Mouse (Mus musculus) midbrain, embryonic 10.5 days (tissue): ENCODE measurements around the gene Lmo1. TPM values are rescaled to one million over a fixed set of nuclear protein-coding genes. Genes with fewer than 3 reads are reported as not detected.
"Not testable (repeated sequence)": the region's sequence is repeated elsewhere in the genome, so short reads cannot be mapped to it uniquely, and the experiment has no call there.

Experiments used
- DNase-seq: peaks from one replicate; pipeline ENCODE4 v3.0.0-alpha.2; 2017; ENCODE audit warnings: low spot score
- H3K27ac ChIP-seq: fragments of 300-500 bp; sonication (generic); replicated peaks from 2 replicates; pipeline ENCODE4 v1.5.1; 2016; ENCODE audit warnings: mild to moderate bottlenecking
- H3K27me3 ChIP-seq: fragments of 300-500 bp; sonication (generic); 2 replicates; pipeline ENCODE4 v1.6.1; 2016; ENCODE audit warnings: low read depth, mild to moderate bottlenecking; ENCODE audit not compliant: poor library complexity, severe bottlenecking
- H3K36me3 ChIP-seq: fragments of 300-500 bp; sonication (generic); 2 replicates; pipeline ENCODE4 v1.6.1; 2016; ENCODE audit warnings: mild to moderate bottlenecking, moderate library complexity
- H3K4me1 ChIP-seq: fragments of 300-500 bp; sonication (generic); 2 replicates; pipeline ENCODE4 v1.6.1; 2016
- H3K4me3 ChIP-seq: fragments of 300-500 bp; sonication (generic); 2 replicates; pipeline ENCODE4 v1.5.1; 2016; ENCODE audit warnings: mild to moderate bottlenecking, moderate library complexity
- H3K9me3 ChIP-seq: fragments of 300-500 bp; sonication (generic); replicated peaks from 2 replicates; pipeline ENCODE4 v1.6.1; 2016; ENCODE audit warnings: mild to moderate bottlenecking
- WGBS: fragments of 180-500 bp; shearing (Covaris S2); methylation state at CpG from one replicate; pipeline ENCODE4 v1.1.7; 2016; 5-methylcytosine and 5-hydroxymethylcytosine counted together
- polyA plus RNA-seq: library from polyadenylated mRNA; unstranded; fragments of >200 nt; fragmentation: Nextera tagmentation; extraction: Ambion mirVana; gene quantifications from 2 replicates; pipeline ENCODE4 v1.2.1, GENCODE M21; 2016

Lmo1 gene
- polyA plus RNA-seq, 1 experiment from 2014 or later = 34.8 TPM

- Histone ChIP-seq H3K9me3 (no peaks in the 10 kb centered on the region), H3K27ac (no peak overlapping the region), H3K36me3 (peaks cover 40% of the 10 kb centered on the region), H3K27me3 (peaks cover 16% of the 10 kb centered on the region; the same call in 1 of the 2 replicates), H3K4me3 (no peak overlapping the region), H3K4me1 (peaks cover 21% of the 10 kb centered on the region)
- DNase-seq = no peak
- 92% methylated on average over 8 of the region's 8 CpGs for WGBS
Observed at GRCm38 (mm10) chr7:109137441-109137840, 37.6 kb downstream of the Lmo1 start.

- Histone ChIP-seq H3K4me3 (no peak overlapping the region), H3K36me3 (peaks cover 8% of the 10 kb centered on the region; the same call in 1 of the 2 replicates), H3K4me1 (no peaks in the 10 kb centered on the region), H3K27me3 (no peaks in the 10 kb centered on the region), H3K9me3 (no peaks in the 10 kb centered on the region), H3K27ac (no peak overlapping the region)
- 80% methylated on average over 2 of the region's 2 CpGs for WGBS
- DNase-seq = no peak
Observed at GRCm38 (mm10) chr7:109131565-109131964, 43.4 kb downstream of the Lmo1 start.

- Histone ChIP-seq H3K36me3 (no peaks in the 10 kb centered on the region), H3K4me1 (no peaks in the 10 kb centered on the region), H3K9me3 (no peaks in the 10 kb centered on the region), H3K27ac (no peak overlapping the region), H3K27me3 (no peaks in the 10 kb centered on the region), H3K4me3 (no peak overlapping the region)
- 77% methylated on average over 5 of the region's 5 CpGs for WGBS
- no peak for DNase-seq
Observed at GRCm38 (mm10) chr7:109129946-109130686, 44.9 kb downstream of the Lmo1 start.

GRCm38 (mm10) chr7:109129442-109129841, 45.6 kb downstream of the Lmo1 start:
- no peak overlapping the region for H3K27ac ChIP-seq
- H3K36me3 ChIP-seq = no peaks in the 10 kb centered on the region
- no peaks in the 10 kb centered on the region for H3K9me3 ChIP-seq
- no peaks in the 10 kb centered on the region for H3K27me3 ChIP-seq
- DNase-seq = no peak
- H3K4me3 ChIP-seq = no peak overlapping the region
- H3K4me1 ChIP-seq = no peaks in the 10 kb centered on the region

GRCm38 (mm10) chr7:109115929-109116328, 59.1 kb downstream of the Lmo1 start:
- Histone ChIP-seq H3K36me3 (no peaks in the 10 kb centered on the region), H3K27me3 (no peaks in the 10 kb centered on the region), H3K9me3 (no peaks in the 10 kb centered on the region), H3K4me1 (peaks cover 21% of the 10 kb centered on the region), H3K27ac (peak overlapping the region; percentile 87), H3K4me3 (no peak overlapping the region)
- 68% methylated on average over 4 of the region's 4 CpGs for WGBS
- DNase-seq = no peak

- Histone ChIP-seq H3K4me1 (peaks cover 21% of the 10 kb centered on the region), H3K27ac (peak overlapping the region; percentile 87)
- H3K27me3 ChIP-seq, H3K9me3 ChIP-seq, DNase-seq, H3K36me3 ChIP-seq, H3K4me3 ChIP-seq: not testable (repeated sequence)
- WGBS = 43% methylated on average over 1 of the region's 4 CpGs
Observed at GRCm38 (mm10) chr7:109115488-109115887, 59.5 kb downstream of the Lmo1 start.

GRCm38 (mm10) chr7:109114950-109115349, 60.1 kb downstream of the Lmo1 start:
- Histone ChIP-seq H3K4me3 (no peak overlapping the region), H3K36me3 (no peaks in the 10 kb centered on the region), H3K27me3 (no peaks in the 10 kb centered on the region), H3K9me3 (no peaks in the 10 kb centered on the region), H3K27ac (peak overlapping the region; percentile 74), H3K4me1 (peaks cover 21% of the 10 kb centered on the region)
- DNase-seq = peak; percentile 44
- 46% methylated on average over 10 of the region's 10 CpGs for WGBS

GRCm38 (mm10) chr7:109111000-109111399, 64.0 kb downstream of the Lmo1 start:
- DNase-seq = no peak
- H3K4me1 ChIP-seq = peaks cover 16% of the 10 kb centered on the region
- H3K4me3 ChIP-seq = no peak overlapping the region
- no peak overlapping the region; the same call in 1 of the 2 replicates for H3K27ac ChIP-seq
- WGBS = 82% methylated on average over 5 of the region's 5 CpGs
- H3K9me3 ChIP-seq = no peaks in the 10 kb centered on the region
- H3K36me3 ChIP-seq = no peaks in the 10 kb centered on the region
- H3K27me3 ChIP-seq = no peaks in the 10 kb centered on the region

- H3K36me3 ChIP-seq = no peaks in the 10 kb centered on the region
- 74% methylated on average over 1 of the region's 1 CpGs for WGBS
- H3K9me3 ChIP-seq = no peaks in the 10 kb centered on the region
- no peak overlapping the region for H3K4me3 ChIP-seq
- DNase-seq = no peak
- no peak overlapping the region for H3K27ac ChIP-seq
- no peaks in the 10 kb centered on the region for H3K27me3 ChIP-seq
- no peaks in the 10 kb centered on the region for H3K4me1 ChIP-seq
Observed at GRCm38 (mm10) chr7:109104894-109105293, 70.1 kb downstream of the Lmo1 start.

- H3K27ac ChIP-seq = no peak overlapping the region
- no peaks in the 10 kb centered on the region for H3K27me3 ChIP-seq
- H3K9me3 ChIP-seq = no peaks in the 10 kb centered on the region
- DNase-seq = no peak
- WGBS = 88% methylated on average over 3 of the region's 3 CpGs
- no peak overlapping the region for H3K4me3 ChIP-seq
- H3K36me3 ChIP-seq = no peaks in the 10 kb centered on the region
- H3K4me1 ChIP-seq = peaks cover 6% of the 10 kb centered on the region
Observed at GRCm38 (mm10) chr7:109101167-109101566, 73.8 kb downstream of the Lmo1 start.

- Histone ChIP-seq H3K27me3 (no peaks in the 10 kb centered on the region), H3K36me3 (no peaks in the 10 kb centered on the region), H3K9me3 (no peaks in the 10 kb centered on the region), H3K27ac (0 out of 2 replicates have a peak overlapping the region, but pooled peaks have one; percentile 33), H3K4me3 (no peak overlapping the region), H3K4me1 (peaks cover 6% of the 10 kb centered on the region)
- 28% methylated on average over 6 of the region's 6 CpGs for WGBS
- DNase-seq = peak; percentile 65
Observed at GRCm38 (mm10) chr7:109098145-109099018, 76.6 kb downstream of the Lmo1 start.

GRCm38 (mm10) chr7:109097203-109097602, 77.8 kb downstream of the Lmo1 start:
- no peak for DNase-seq
- no peaks in the 10 kb centered on the region for H3K9me3 ChIP-seq
- WGBS = 71% methylated on average over 7 of the region's 7 CpGs

GRCm38 (mm10) chr7:109096618-109097017, 78.4 kb downstream of the Lmo1 start:
- no peaks in the 10 kb centered on the region for H3K9me3 ChIP-seq
- H3K36me3 ChIP-seq = no peaks in the 10 kb centered on the region
- no peaks in the 10 kb centered on the region for H3K27me3 ChIP-seq
- H3K4me1 ChIP-seq = peaks cover 6% of the 10 kb centered on the region
- WGBS = 85% methylated on average over 4 of the region's 4 CpGs
- H3K27ac ChIP-seq = no peak overlapping the region
- no peak for DNase-seq
- H3K4me3 ChIP-seq = no peak overlapping the region

More at GRCm38 (mm10) chr7:109097203-109097602, 77.8 kb downstream of the Lmo1 start:
- H3K27ac ChIP-seq = no peak overlapping the region
- no peak overlapping the region for H3K4me3 ChIP-seq
- H3K36me3 ChIP-seq = no peaks in the 10 kb centered on the region
- no peaks in the 10 kb centered on the region for H3K27me3 ChIP-seq
- peaks cover 6% of the 10 kb centered on the region for H3K4me1 ChIP-seq
